Mouse (Mus musculus): ENCODE measurements around the gene Ube3a. TPM values are rescaled to one million over a fixed set of nuclear protein-coding genes. Genes with fewer than 3 reads are reported as not detected.
A peak's percentile ranks its signal among the peaks of the same experiment; 100 is the strongest.

Gene Ube3a
- total and polyA plus RNA-seq, 3 experiments = 94.2 to 141 (median 121) TPM

DNA sequence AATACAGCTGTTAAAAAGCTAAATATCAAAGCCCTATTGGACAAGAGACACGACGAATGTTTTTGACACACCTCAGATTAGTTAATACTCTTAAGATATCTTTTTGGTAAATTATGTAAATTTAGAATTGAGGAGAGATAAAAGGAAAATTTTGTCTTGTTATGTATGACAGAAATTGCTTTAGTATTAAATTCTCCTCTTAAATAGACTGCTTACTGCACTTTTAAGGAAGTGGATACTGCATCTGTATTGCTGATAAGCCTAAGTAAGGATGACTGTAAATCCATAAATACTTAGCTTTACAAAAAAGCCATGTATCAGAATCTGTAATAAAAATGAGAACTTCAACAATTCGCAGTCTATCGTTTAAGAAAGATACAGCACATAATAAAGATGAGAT is 1.8 kb downstream of the Ube3a start:
- Histone ChIP-seq H3K36me3 (replicated peaks) (peaks cover 2% of the 10 kb centered on the region), H3K4me1 (ENCODE audit: insufficient read depth, low read depth, low read length) (peaks cover 17% of the 10 kb centered on the region), H3K27me3 (ENCODE audit: insufficient read depth, low read length) (no peaks in the 10 kb centered on the region), H3K4me3 (ENCODE audit: low read depth, low read length) (peak overlapping the region; percentile 94), H3K9me3 (replicated peaks) (no peaks in the 10 kb centered on the region)
- DNase-seq (ENCODE audit: low spot score) (no peak), ATAC-seq (ENCODE audit: extremely low read depth, insufficient number of reproducible peaks, low FRiP score, poor library complexity, severe bottlenecking) (no peak)
- no peak for TF ChIP-seq POLR2AphosphoS5 (IDR thresholded peaks at IDR 0.05; ENCODE audit: insufficient replicate concordance, low read depth, low read length)
- TF ChIP-seq CTCF (IDR thresholded peaks at IDR 0.05; ENCODE audit: low read depth, low read length) = no peak
- TF ChIP-seq GATA1 (IDR thresholded peaks at IDR 0.05; ENCODE audit: borderline replicate concordance, low read length) = no peak
- no peak for TF ChIP-seq TAL1 (conservative IDR thresholded peaks at IDR 0.05; ENCODE audit: low read depth, low read length)

DNA sequence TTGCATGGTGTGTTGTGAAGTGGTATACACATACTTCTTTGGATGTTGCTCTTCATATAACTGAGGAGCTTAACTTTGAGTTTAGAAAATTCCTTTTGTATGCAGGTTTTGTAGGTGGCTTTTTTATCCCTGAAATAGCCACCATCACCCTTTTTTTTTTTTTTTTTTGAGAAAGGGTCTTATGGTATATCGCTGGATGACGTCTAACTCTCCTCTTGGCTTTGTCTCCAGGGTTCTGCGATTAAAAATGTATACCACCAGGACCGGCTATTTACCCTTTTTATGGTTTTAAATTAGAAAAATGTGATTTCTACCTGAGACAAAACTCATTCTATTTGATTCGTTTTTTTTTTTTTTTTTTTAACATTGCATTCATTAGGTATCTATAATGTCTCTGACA is 2.2 kb downstream of the Ube3a start:
- DNase-seq (ENCODE audit: low spot score) (no peak), ATAC-seq (ENCODE audit: extremely low read depth, insufficient number of reproducible peaks, low FRiP score, poor library complexity, severe bottlenecking) (no peak)
- Histone ChIP-seq H3K36me3 (replicated peaks) (peaks cover 2% of the 10 kb centered on the region), H3K27me3 (ENCODE audit: insufficient read depth, low read length) (no peaks in the 10 kb centered on the region), H3K4me1 (ENCODE audit: insufficient read depth, low read depth, low read length) (peaks cover 17% of the 10 kb centered on the region), H3K4me3 (ENCODE audit: low read depth, low read length) (peak overlapping the region; percentile 94; the same call in 1 of the 2 replicates), H3K9me3 (replicated peaks) (no peaks in the 10 kb centered on the region)
- no peak for TF ChIP-seq GATA2 (IDR thresholded peaks at IDR 0.05; ENCODE audit: borderline replicate concordance, low read depth, low read length)
- TF ChIP-seq CTCF (IDR thresholded peaks at IDR 0.05; ENCODE audit: low read depth, low read length) = no peak
- TF ChIP-seq TAL1 (conservative IDR thresholded peaks at IDR 0.05; ENCODE audit: low read depth, low read length) = no peak
- no peak for TF ChIP-seq POLR2AphosphoS5 (IDR thresholded peaks at IDR 0.05; ENCODE audit: insufficient replicate concordance, low read depth, low read length)
- no peak for TF ChIP-seq GATA1 (IDR thresholded peaks at IDR 0.05; ENCODE audit: borderline replicate concordance, low read length)

DNA sequence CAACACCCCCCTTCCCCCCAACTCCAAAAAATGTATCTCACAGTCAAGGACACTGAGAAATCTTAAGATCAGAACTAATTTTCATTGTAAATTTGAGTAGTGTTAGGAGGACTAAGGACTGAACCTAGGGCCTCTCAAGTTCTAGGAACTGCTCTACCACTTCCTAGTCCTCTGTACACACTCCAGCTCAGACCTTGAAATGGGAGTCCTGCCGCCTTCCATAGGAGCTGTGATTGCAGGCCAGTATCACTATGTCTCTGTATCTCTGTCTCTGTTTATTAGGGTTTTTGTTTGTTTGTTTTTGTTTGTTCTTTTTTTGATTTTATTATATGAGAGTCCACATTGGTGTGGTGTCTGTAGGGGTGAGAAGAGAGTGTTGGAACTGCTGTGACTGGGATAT is 3.4 kb downstream of the Ube3a start:
- H3K4me1 ChIP-seq (ENCODE audit: insufficient read depth, low read depth, low read length) = peaks cover 20% of the 10 kb centered on the region
- ATAC-seq (ENCODE audit: extremely low read depth, insufficient number of reproducible peaks, low FRiP score, poor library complexity, severe bottlenecking) (no peak), DNase-seq (ENCODE audit: low spot score) (no peak)
- peaks cover 2% of the 10 kb centered on the region for H3K36me3 ChIP-seq (replicated peaks)
- no peaks in the 10 kb centered on the region for H3K9me3 ChIP-seq (replicated peaks)
- no peaks in the 10 kb centered on the region for H3K27me3 ChIP-seq (ENCODE audit: insufficient read depth, low read length)
- no peak overlapping the region; the same call in 1 of the 2 replicates for H3K4me3 ChIP-seq (ENCODE audit: low read depth, low read length)
- TF ChIP-seq GATA2 (IDR thresholded peaks at IDR 0.05; ENCODE audit: borderline replicate concordance, low read depth, low read length) (no peak), GATA1 (IDR thresholded peaks at IDR 0.05; ENCODE audit: borderline replicate concordance, low read length) (no peak), TAL1 (conservative IDR thresholded peaks at IDR 0.05; ENCODE audit: low read depth, low read length) (no peak), CTCF (IDR thresholded peaks at IDR 0.05; ENCODE audit: low read depth, low read length) (no peak), POLR2AphosphoS5 (IDR thresholded peaks at IDR 0.05; ENCODE audit: insufficient replicate concordance, low read depth, low read length) (no peak)

DNA sequence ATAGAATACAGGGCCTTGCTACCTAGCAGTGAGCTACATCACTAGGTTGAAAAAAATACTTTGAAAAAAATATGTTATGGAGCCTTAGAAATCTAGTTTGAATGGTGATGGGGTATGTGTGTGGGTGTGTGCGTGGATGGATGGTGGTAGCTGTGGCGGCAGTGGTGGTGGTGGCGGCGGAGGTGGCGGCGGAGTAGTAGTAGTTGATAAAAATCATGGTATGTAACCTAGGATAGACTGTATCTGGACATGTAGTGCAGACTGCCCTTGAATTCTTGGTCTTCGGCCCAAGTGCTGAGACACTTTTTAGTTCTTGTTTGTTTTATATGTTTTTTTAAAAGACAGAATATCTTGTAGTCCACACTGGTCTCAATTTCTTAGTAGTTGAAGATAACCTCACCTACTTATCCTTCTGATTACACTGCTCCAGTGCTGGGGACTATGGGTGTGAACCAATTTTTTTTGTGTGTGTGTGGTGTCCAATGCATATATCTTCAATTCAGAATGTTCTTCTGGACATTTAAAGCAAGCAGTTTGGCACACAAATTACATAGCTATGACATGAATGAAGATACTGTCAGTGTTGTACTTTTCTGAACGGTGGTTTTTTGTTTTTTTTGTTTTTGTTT is 6.3 kb downstream of the Ube3a start:
- no peak for DNase-seq (ENCODE audit: low spot score)
- Histone ChIP-seq H3K27me3 (ENCODE audit: insufficient read depth, low read length) (no peaks in the 10 kb centered on the region), H3K36me3 (replicated peaks) (peaks cover 2% of the 10 kb centered on the region), H3K4me3 (ENCODE audit: low read depth, low read length) (no peak overlapping the region; the same call in 1 of the 2 replicates), H3K9me3 (replicated peaks) (no peaks in the 10 kb centered on the region), H3K4me1 (ENCODE audit: insufficient read depth, low read depth, low read length) (peaks cover 16% of the 10 kb centered on the region)
- TF ChIP-seq TAL1 (conservative IDR thresholded peaks at IDR 0.05; ENCODE audit: low read depth, low read length) (no peak), POLR2AphosphoS5 (IDR thresholded peaks at IDR 0.05; ENCODE audit: insufficient replicate concordance, low read depth, low read length) (no peak), CTCF (IDR thresholded peaks at IDR 0.05; ENCODE audit: low read depth, low read length) (no peak), GATA2 (IDR thresholded peaks at IDR 0.05; ENCODE audit: borderline replicate concordance, low read depth, low read length) (no peak), GATA1 (IDR thresholded peaks at IDR 0.05; ENCODE audit: borderline replicate concordance, low read length) (no peak)
- ATAC-seq (ENCODE audit: extremely low read depth, insufficient number of reproducible peaks, low FRiP score, poor library complexity, severe bottlenecking) = no peak

DNA sequence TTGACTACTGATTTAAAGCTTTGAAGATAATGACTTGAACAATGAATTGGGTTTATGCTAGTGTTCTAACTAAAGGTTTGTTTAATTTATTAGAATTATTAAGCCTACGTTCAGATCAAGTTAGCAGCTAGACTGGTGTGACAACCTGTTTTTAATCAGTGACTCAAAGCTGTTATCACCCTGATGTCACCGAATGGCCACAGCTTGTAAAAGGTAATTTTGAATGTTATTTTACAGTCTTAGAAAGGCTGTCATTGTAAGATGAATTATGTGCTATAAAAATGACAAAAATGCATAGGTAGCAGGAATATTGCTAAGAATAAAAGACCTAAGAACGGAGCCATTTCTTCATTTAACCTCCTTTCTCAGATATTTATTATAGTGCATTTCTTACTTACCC is 14.7 kb downstream of the Ube3a start:
- Histone ChIP-seq H3K4me1 (ENCODE audit: insufficient read depth, low read depth, low read length) (no peaks in the 10 kb centered on the region), H3K4me3 (ENCODE audit: low read depth, low read length) (no peak overlapping the region), H3K36me3 (replicated peaks) (peaks cover 10% of the 10 kb centered on the region), H3K9me3 (replicated peaks) (no peaks in the 10 kb centered on the region), H3K27me3 (ENCODE audit: insufficient read depth, low read length) (no peaks in the 10 kb centered on the region)
- ATAC-seq (ENCODE audit: extremely low read depth, insufficient number of reproducible peaks, low FRiP score, poor library complexity, severe bottlenecking) (no peak), DNase-seq (ENCODE audit: low spot score) (no peak)
- TF ChIP-seq TAL1 (conservative IDR thresholded peaks at IDR 0.05; ENCODE audit: low read depth, low read length) = no peak
- no peak for TF ChIP-seq CTCF (IDR thresholded peaks at IDR 0.05; ENCODE audit: low read depth, low read length)
- TF ChIP-seq GATA2 (IDR thresholded peaks at IDR 0.05; ENCODE audit: borderline replicate concordance, low read depth, low read length) = no peak
- TF ChIP-seq POLR2AphosphoS5 (IDR thresholded peaks at IDR 0.05; ENCODE audit: insufficient replicate concordance, low read depth, low read length) = no peak
- no peak for TF ChIP-seq GATA1 (IDR thresholded peaks at IDR 0.05; ENCODE audit: borderline replicate concordance, low read length)

DNA sequence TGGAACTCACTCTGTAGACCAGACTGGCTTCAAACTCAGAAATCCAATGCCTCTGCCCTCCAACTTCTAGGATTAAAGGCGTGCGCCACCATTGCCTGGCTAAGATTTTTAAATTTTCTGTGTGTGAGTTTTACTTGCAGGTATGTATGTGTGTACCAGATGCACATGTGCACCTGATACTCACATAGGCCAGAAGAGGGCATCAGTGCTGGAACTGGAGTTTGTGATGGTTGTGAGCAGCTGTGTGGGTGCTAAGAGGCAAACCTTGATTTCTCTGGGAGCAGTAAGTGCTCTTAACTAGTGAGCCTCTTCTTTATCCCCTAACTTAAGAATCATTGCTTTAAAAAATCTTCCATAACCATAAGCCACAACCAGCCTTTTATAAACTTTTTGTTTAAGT is 17.0 kb downstream of the Ube3a start:
- Histone ChIP-seq H3K9me3 (replicated peaks) (no peaks in the 10 kb centered on the region), H3K4me3 (ENCODE audit: low read depth, low read length) (no peak overlapping the region), H3K4me1 (ENCODE audit: insufficient read depth, low read depth, low read length) (no peaks in the 10 kb centered on the region), H3K27me3 (ENCODE audit: insufficient read depth, low read length) (no peaks in the 10 kb centered on the region), H3K36me3 (replicated peaks) (peaks cover 19% of the 10 kb centered on the region)
- DNase-seq (ENCODE audit: low spot score) = no peak
- no peak for TF ChIP-seq TAL1 (conservative IDR thresholded peaks at IDR 0.05; ENCODE audit: low read depth, low read length)
- TF ChIP-seq GATA1 (IDR thresholded peaks at IDR 0.05; ENCODE audit: borderline replicate concordance, low read length) = no peak
- TF ChIP-seq POLR2AphosphoS5 (IDR thresholded peaks at IDR 0.05; ENCODE audit: insufficient replicate concordance, low read depth, low read length) = no peak
- no peak for TF ChIP-seq GATA2 (IDR thresholded peaks at IDR 0.05; ENCODE audit: borderline replicate concordance, low read depth, low read length)
- no peak for TF ChIP-seq CTCF (IDR thresholded peaks at IDR 0.05; ENCODE audit: low read depth, low read length)
- ATAC-seq (ENCODE audit: extremely low read depth, insufficient number of reproducible peaks, low FRiP score, poor library complexity, severe bottlenecking) = no peak
